Mouse (Mus musculus): ENCODE data around the gene Ttc23l.

GRCm38 (mm10) chr15:10562281-10562680 lies 3.8 kb upstream of the Ttc23l start:
- TF ChIP-seq JUND (IDR thresholded peaks at IDR 0.05; ENCODE audit: low read depth, low read length) (no peak), CTCF (IDR thresholded peaks at IDR 0.05 in 2 of 3, conservative IDR thresholded peaks at IDR 0.05 in 1 of 3; ENCODE audit: control insufficient read depth in 1 of 3, insufficient read depth in 1 of 3, low read depth in 2 of 3, low read length in 3 of 3, poor library complexity in 1 of 3, severe bottlenecking in 1 of 3) (no peak), MAX (IDR thresholded peaks at IDR 0.05; ENCODE audit: low read length) (no peak), POLR2A (IDR thresholded peaks at IDR 0.05; ENCODE audit: control insufficient read depth in 1 of 2, insufficient read depth in 1 of 2, low read depth in 1 of 2, low read length in 2 of 2, poor library complexity in 1 of 2) (no peak), TBP (IDR thresholded peaks at IDR 0.05; ENCODE audit: low read depth, low read length) (no peak)

Measured in MEL (cell line).